Mouse (Mus musculus) gastrocnemius, postnatal 25 days (tissue): ENCODE measurements around the gene Tas2r126. TPM values are rescaled to one million over a fixed set of nuclear protein-coding genes. Genes with fewer than 3 reads are reported as not detected.

Source experiments
- total RNA-seq, 2 experiments: library from RNA; stranded (reverse); gene quantifications; 1 replicate in 1 of 2; 2 replicates in 1 of 2; pipeline ENCODE4 v1.2.3; 2021

The Tas2r126 gene
- total RNA-seq, 2 experiments from 2014 or later: not detected

Other genes with a start within 250 kb of the Tas2r126 start
- not detected for gene Tas2r144, start 219.2 kb upstream of the Tas2r126 start, total RNA-seq
- 10 to 100 TPM; 29.6 to 39.7 TPM for gene Gstk1, start 188.6 kb upstream of the Tas2r126 start, total RNA-seq
- not detected for gene Tmem139, start 172.6 kb upstream of the Tas2r126 start, total RNA-seq
- gene Casp2, start 169.6 kb upstream of the Tas2r126 start, total RNA-seq: 1 to 10 TPM; 5.0 to 5.1 TPM
- 100 to 1,000 TPM; 105 to 116 TPM for gene Clcn1, start 147.8 kb upstream of the Tas2r126 start, total RNA-seq
- gene Fam131b, start 109.9 kb upstream of the Tas2r126 start, total RNA-seq: under 1 TPM; 0.41 to 0.54 TPM
- gene Zyx, start 84.9 kb upstream of the Tas2r126 start, total RNA-seq: 10 to 100 TPM; 28.8 to 32.3 TPM
- under 1 TPM; 0.15 to 0.32 TPM for gene Epha1, start 61.3 kb upstream of the Tas2r126 start, total RNA-seq
- gene Tas2r143, start 34.3 kb upstream of the Tas2r126 start, total RNA-seq: not detected
- not detected for gene Tas2r135, start 29.1 kb upstream of the Tas2r126 start, total RNA-seq
- not detected for gene Olfr458, start 30.7 kb downstream of the Tas2r126 start, total RNA-seq
- gene Olfr457, start 41.8 kb downstream of the Tas2r126 start, total RNA-seq: not detected
- gene Olfr456, start 52.7 kb downstream of the Tas2r126 start, total RNA-seq: not detected
- not detected for gene Olfr455, start 113.1 kb downstream of the Tas2r126 start, total RNA-seq
- not detected for gene Tcaf3, start 163.2 kb downstream of the Tas2r126 start, total RNA-seq
- 1 to 10 TPM; 2.4 to 4.3 TPM for gene Tcaf2, start 210.7 kb downstream of the Tas2r126 start, total RNA-seq